Comparison of ENCODE assay signal across 8 mouse cellular contexts in the genomic region with DNA sequence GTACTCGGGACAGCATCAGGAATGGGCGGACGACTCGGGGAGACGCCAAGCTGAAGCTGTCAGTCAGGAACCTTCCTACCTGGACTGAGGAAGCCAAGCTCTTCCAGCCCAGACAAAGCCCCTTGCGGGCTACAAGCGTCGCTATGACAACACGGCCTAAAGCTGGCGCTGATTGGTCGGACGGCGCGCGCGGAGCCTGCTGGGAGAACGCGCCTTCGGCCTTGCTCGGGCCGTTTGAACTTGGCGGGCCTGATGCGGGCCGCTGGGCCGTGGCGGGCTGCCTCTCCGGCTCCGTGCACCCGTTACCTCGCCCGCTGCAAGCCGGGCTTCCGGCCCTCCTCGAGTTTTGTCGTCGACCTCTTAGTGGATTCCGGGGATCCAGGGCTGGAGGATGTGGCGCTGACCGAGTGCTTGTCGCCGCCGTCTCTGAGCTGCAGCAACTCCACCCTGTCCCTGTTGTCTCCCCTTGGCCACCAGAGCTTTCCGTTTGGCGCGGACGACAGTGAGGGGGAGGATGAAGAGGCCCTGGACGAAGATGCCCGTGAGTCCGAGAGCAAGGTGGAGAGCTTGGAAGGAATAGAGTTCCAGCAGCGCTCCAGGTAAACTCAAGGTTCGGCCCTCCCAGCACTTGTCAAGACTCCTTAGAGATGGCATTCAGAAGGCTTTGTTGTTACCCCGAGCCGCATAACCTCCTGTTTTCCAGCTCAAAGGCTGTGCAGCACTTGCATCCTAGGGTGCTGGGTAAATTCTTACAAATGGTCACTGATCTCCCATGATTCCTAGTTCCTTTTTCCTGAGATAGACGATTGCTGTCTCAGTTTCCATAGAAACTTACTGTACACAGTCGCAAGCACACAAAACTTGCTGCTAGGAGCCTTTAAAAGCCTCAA. TPM values are rescaled to one million over a fixed set of nuclear protein-coding genes. Genes with fewer than 3 reads are reported as not detected.
DNase-seq lines count a peak whose midpoint lies in the region; ATAC-seq lines count a peak whose summit lies in the region.

A gene (plus strand): TSS at position 202 of the 890 bp plus-strand sequence.

- H3K4me3 ChIP-seq in intestine, embryonic 14.5 days (ENCODE audit: low read depth, low read length) = peak within 1 kb of the TSS; percentile 78

- peak within 1 kb of the TSS; percentile 94 for H3K9ac ChIP-seq in intestine, embryonic 14.5 days (ENCODE audit: low read length)

- H3K4me1 ChIP-seq in intestine, embryonic 14.5 days (replicated peaks; ENCODE audit: control insufficient read depth, insufficient read depth, low read length) = peaks cover 4% of the 10 kb centered on the region; the same call in 1 of the 2 replicates

- H3K36me3 ChIP-seq in intestine, embryonic 14.5 days (ENCODE audit: control insufficient read depth, insufficient read depth, low read length) = peaks cover 27% of the 10 kb centered on the region

- ATAC-seq in intestine, embryonic 14.5 days (replicated peaks; ENCODE audit: low FRiP score, low TSS enrichment, low read depth) = peak; percentile 98

- no peaks in the 10 kb centered on the region for H3K27me3 ChIP-seq in intestine, embryonic 14.5 days (replicated peaks; ENCODE audit: control insufficient read depth, insufficient read depth, low read length)

- no peaks in the 10 kb centered on the region for H3K9me3 ChIP-seq in intestine, embryonic 14.5 days (ENCODE audit: control insufficient read depth, low read length)

- DNase-seq in adipocyte (ENCODE audit: low spot score) = peak; percentile 93
- DNase-seq in embryo, embryonic 10 days (ENCODE audit: low spot score) = peak; percentile 98
- peak; percentile 90 for DNase-seq in gastrocnemius, postnatal 14 days
- DNase-seq in intestine, embryonic 14.5 days (ENCODE audit: low spot score) = peak; percentile 93
- peak; percentile 92 to 94 for DNase-seq in left cerebral cortex, postnatal 14 days (ENCODE audit: low spot score in 2 of 2)
- peak; percentile 96 for DNase-seq in mesoderm, embryonic 11.5 days (ENCODE audit: low read depth, low spot score)
- DNase-seq in right cerebral cortex, postnatal 36 days (ENCODE audit: low spot score in 2 of 2) = peak; percentile 86 to 89
- DNase-seq in yolk sac, embryonic 10.5 days (ENCODE audit: low spot score) = peak; percentile 92

- intact Hi-C loops in gastrocnemius, postnatal 14 days (cut with DNase I; ENCODE audit: low total_unique reads) = no loop called here
- intact Hi-C loops in left cerebral cortex, postnatal 14 days (cut with DNase I) = loop anchor here (5.0 kb wide), 2 partner anchors 101 to 184 kb away; a partner anchor contains a TSS

- H3K4me2 ChIP-seq in intestine, embryonic 14.5 days (ENCODE audit: low read length) = peak within 1 kb of the TSS; percentile 83

- 0% methylated on average over 55 of the region's 55 CpGs for WGBS in intestine, embryonic 14.5 days

- peak within 1 kb of the TSS; percentile 90 for H3K27ac ChIP-seq in intestine, embryonic 14.5 days (ENCODE audit: low read depth)

RNA-seq across cellular contexts. Expression of the gene that starts here (rescaled TPM):
- total RNA-seq in gastrocnemius, postnatal 14 days (2021) = 1 to 10 TPM; 5.8 to 6.5 TPM
- 54.7 and 58.7 TPM in 2 replicates for polyA plus RNA-seq in intestine, embryonic 14.5 days (2014; fragmentation: Nextera tagmentation; extraction: Ambion mirVana)
- total RNA-seq in left cerebral cortex, postnatal 14 days (2021) = 10 to 100 TPM; 14.9 to 18.5 TPM

Comparison
In these comparisons a context has a peak if more than half of its experiments do, and no peak if none do; other contexts are left out.
1. Peak in every context shown above with its lines: DNase-seq, ATAC-seq, H3K4me3 ChIP-seq and H3K27ac ChIP-seq.